Mouse (Mus musculus) adrenal gland, postnatal 25 days (tissue): ENCODE data around the gene B3gnt6. TPM values are rescaled to one million over a fixed set of nuclear protein-coding genes. Genes with fewer than 3 reads are reported as not detected.

Source experiments
- DNase-seq: peaks from one replicate; pipeline ENCODE4 v3.0.0; 2021; ENCODE audit warnings: mixed read lengths
- total RNA-seq: library from RNA; stranded (reverse); gene quantifications from 2 replicates; pipeline ENCODE4 v1.2.3, GENCODE M21; 2021

B3gnt6 gene
- total RNA-seq, 1 experiment from 2014 or later = 12.4 TPM

- DNase-seq = no peak
Observed at GRCm38 (mm10) chr7:98177071-98177485, 22.2 kb downstream of the B3gnt6 start.

- no peak for DNase-seq
Observed at GRCm38 (mm10) chr7:98176322-98177070, 22.8 kb downstream of the B3gnt6 start.

- no peak for DNase-seq
Observed at GRCm38 (mm10) chr7:98174883-98175755, 24.2 kb downstream of the B3gnt6 start.

- no peak for DNase-seq
Observed at GRCm38 (mm10) chr7:98173408-98173807, 25.9 kb downstream of the B3gnt6 start.

GRCm38 (mm10) chr7:98172661-98173060 lies 26.6 kb downstream of the B3gnt6 start:
- DNase-seq = no peak

GRCm38 (mm10) chr7:98171141-98172073 lies 27.9 kb downstream of the B3gnt6 start:
- no peak for DNase-seq

- no peak for DNase-seq
Observed at GRCm38 (mm10) chr7:98164999-98165528, 34.2 kb downstream of the B3gnt6 start.

- no peak for DNase-seq
Observed at GRCm38 (mm10) chr7:98164382-98164998, 34.8 kb downstream of the B3gnt6 start.

GRCm38 (mm10) chr7:98163700-98164099 lies 35.6 kb downstream of the B3gnt6 start:
- DNase-seq = no peak

GRCm38 (mm10) chr7:98162239-98162638 lies 37.0 kb downstream of the B3gnt6 start:
- no peak for DNase-seq

GRCm38 (mm10) chr7:98160041-98160740 lies 39.1 kb downstream of the B3gnt6 start:
- no peak for DNase-seq

GRCm38 (mm10) chr7:98158481-98158880 lies 40.8 kb downstream of the B3gnt6 start:
- DNase-seq = no peak

GRCm38 (mm10) chr7:98157636-98158332 lies 41.5 kb downstream of the B3gnt6 start:
- DNase-seq = no peak

GRCm38 (mm10) chr7:98156280-98156665 lies 43.0 kb downstream of the B3gnt6 start:
- DNase-seq = peak; percentile 66

- DNase-seq = peak; percentile 70
Observed at GRCm38 (mm10) chr7:98155546-98156279, 43.6 kb downstream of the B3gnt6 start.

- DNase-seq = no peak
Observed at GRCm38 (mm10) chr7:98153892-98154291, 45.4 kb downstream of the B3gnt6 start.

- no peak for DNase-seq
Observed at GRCm38 (mm10) chr7:98153345-98153744, 45.9 kb downstream of the B3gnt6 start.

- DNase-seq = no peak
Observed at GRCm38 (mm10) chr7:98152400-98152799, 46.9 kb downstream of the B3gnt6 start.

GRCm38 (mm10) chr7:98150525-98150924 lies 48.8 kb downstream of the B3gnt6 start:
- no peak for DNase-seq
